ENCODE assay signal across 8 mouse cellular contexts in the genomic region with DNA sequence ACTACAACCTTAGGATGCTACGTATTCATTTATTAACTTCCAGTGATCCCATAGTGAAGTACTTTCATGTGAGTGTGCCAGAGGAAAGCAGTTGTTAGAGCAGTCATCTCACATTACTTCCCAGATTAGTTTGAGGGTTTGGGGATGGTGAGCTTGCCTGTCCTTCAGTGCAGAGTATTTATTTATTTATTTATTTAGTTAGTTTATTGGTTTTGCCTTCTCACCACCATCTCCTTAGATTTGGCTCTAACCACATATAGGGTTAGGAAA. TPM values are rescaled to one million over a fixed set of nuclear protein-coding genes. Genes with fewer than 3 reads are reported as not detected.
DNase-seq lines count a peak whose midpoint lies in the region; ATAC-seq lines count a peak whose summit lies in the region.

No protein-coding gene starts in this region.

- H3K9me3 ChIP-seq in heart, embryonic 12.5 days (replicated peaks): 0 out of 2 replicates have a peak, but pooled peaks cover 3% of the 10 kb centered on the region
- peaks cover 5% of the 10 kb centered on the region; the same call in 1 of the 2 replicates for H3K9me3 ChIP-seq in hindbrain, embryonic 10.5 days

- no peak for DNase-seq in heart, adult 9 months (ENCODE audit: low spot score in 2 of 2)
- peak; percentile 5 for DNase-seq in adipocyte (ENCODE audit: low spot score)
- no peak for DNase-seq in hindbrain, embryonic 10.5 days (ENCODE audit: low spot score)
- peak; percentile 11 for DNase-seq in mesoderm, embryonic 11.5 days (ENCODE audit: low read depth, low spot score)
- DNase-seq in embryo, embryonic 11 days: no peak
- DNase-seq in left cerebral cortex, postnatal 10 days (ENCODE audit: extremely low spot score in 1 of 2, low spot score in 2 of 2): no peak

- intact Hi-C loops in left cerebral cortex, postnatal 10 days (cut with DNase I): no loop called here

- H3K36me3 ChIP-seq in heart, embryonic 12.5 days: peaks cover 4% of the 10 kb centered on the region
- H3K36me3 ChIP-seq in hindbrain, embryonic 10.5 days: peaks cover 1% of the 10 kb centered on the region

- peak overlapping the region; percentile 71 for H3K4me2 ChIP-seq in heart, embryonic 12.5 days

- H3K9ac ChIP-seq in heart, embryonic 12.5 days: peak overlapping the region; percentile 90

- WGBS in heart, embryonic 12.5 days: 60% methylated on average over 1 of the region's 1 CpGs
- 74% methylated on average over 1 of the region's 1 CpGs for WGBS in hindbrain, embryonic 10.5 days

- no peaks in the 10 kb centered on the region for H3K27me3 ChIP-seq in heart, embryonic 12.5 days (replicated peaks)
- H3K27me3 ChIP-seq in hindbrain, embryonic 10.5 days (ENCODE audit: insufficient read depth, poor library complexity, severe bottlenecking): peaks cover 17% of the 10 kb centered on the region

- H3K27ac ChIP-seq in heart, embryonic 12.5 days (ENCODE audit: poor library complexity, severe bottlenecking): no peak overlapping the region
- H3K27ac ChIP-seq in hindbrain, embryonic 10.5 days: no peak overlapping the region

- no peaks in the 10 kb centered on the region for H3K4me1 ChIP-seq in heart, embryonic 12.5 days (replicated peaks)
- H3K4me1 ChIP-seq in hindbrain, embryonic 10.5 days (replicated peaks): peaks cover 16% of the 10 kb centered on the region; the same call in 1 of the 2 replicates

- peak overlapping the region; percentile 79 for H3K4me3 ChIP-seq in heart, embryonic 12.5 days
- H3K4me3 ChIP-seq in hindbrain, embryonic 10.5 days: peak overlapping the region; percentile 71

- no peak for ATAC-seq in heart, embryonic 12.5 days (ENCODE audit: insufficient number of reproducible peaks, low FRiP score)
- ATAC-seq in granulocyte monocyte progenitor cell, adult 5-6 weeks (replicated peaks; ENCODE audit: poor library complexity, severe bottlenecking): no peak

RNA-seq across cellular contexts. Expression of a gene that starts 1.1 kb away (rescaled TPM):
- 6.8 and 7.1 TPM in 2 replicates for polyA plus RNA-seq in heart, embryonic 12.5 days (2016; fragmentation: Nextera tagmentation; extraction: Ambion mirVana)
- 4.4 and 5.4 TPM in 2 replicates for polyA plus RNA-seq in hindbrain, embryonic 10.5 days (2016; fragmentation: Nextera tagmentation; extraction: Ambion mirVana)
- total RNA-seq in granulocyte monocyte progenitor cell, adult 5-6 weeks (2014; fragmentation: Nextera tagmentation): 17.0 and 18.3 TPM in 2 replicates
- 35.3 and 38.8 TPM in 2 replicates for total RNA-seq in granulocyte monocyte progenitor cell, adult 5-6 weeks (2017)
- 1 to 10 TPM; 7.6 to 8.7 TPM for total RNA-seq in left cerebral cortex, postnatal 10 days (2021)

Comparison
In these comparisons a context has a peak if more than half of its experiments do, and no peak if none do; other contexts are left out.
1. DNase-seq: peak in adipocyte (single experiment) and mesoderm, embryonic 11.5 days (single experiment); none in heart, adult 9 months (0 of 2), hindbrain, embryonic 10.5 days (single experiment), embryo, embryonic 11 days (single experiment) and left cerebral cortex, postnatal 10 days (0 of 2).